Mouse (Mus musculus) liver, adult (tissue): Measurements from ENCODE around the gene Tmem189.

Experiments
- GATA4 ChIP-seq: IDR thresholded peaks from 2 replicates; pipeline ENCODE4 v1.6.1; 2014; ENCODE audit warnings: mild to moderate bottlenecking, low read length; ENCODE audit not compliant: insufficient replicate concordance

Tmem189 gene

DNA sequence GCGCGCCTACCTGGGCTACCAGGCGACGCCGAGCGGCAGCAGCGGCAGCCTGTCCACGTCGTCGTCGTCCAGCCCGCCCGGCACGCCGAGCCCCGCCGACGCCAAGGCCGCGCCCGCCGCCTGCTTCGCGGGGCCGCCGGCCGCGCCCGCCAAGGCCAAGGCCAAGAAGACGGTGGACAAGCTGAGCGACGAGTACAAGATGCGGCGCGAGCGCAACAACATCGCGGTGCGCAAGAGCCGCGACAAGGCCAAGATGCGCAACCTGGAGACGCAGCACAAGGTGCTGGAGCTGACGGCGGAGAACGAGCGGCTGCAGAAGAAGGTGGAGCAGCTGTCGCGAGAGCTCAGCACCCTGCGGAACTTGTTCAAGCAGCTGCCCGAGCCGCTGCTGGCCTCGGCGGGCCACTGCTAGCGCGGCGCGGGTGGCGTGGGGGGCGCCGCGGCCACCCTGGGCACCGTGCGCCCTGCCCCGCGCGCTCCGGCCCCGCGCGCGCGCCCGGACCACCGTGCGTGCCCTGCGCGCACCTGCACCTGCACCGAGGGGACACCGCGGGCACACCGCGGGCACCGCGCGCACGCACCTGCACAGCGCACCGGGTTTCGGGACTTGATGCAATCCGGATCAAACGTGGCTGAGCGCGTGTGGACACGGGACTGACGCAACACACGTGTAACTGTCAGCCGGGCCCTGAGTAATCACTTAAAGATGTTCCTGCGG, at the start of gene Tmem189:
Gene Tmem189, minus strand, starts transcription at position 322 of the 718 bp plus-strand sequence.
- no peak for TF ChIP-seq GATA4

DNA sequence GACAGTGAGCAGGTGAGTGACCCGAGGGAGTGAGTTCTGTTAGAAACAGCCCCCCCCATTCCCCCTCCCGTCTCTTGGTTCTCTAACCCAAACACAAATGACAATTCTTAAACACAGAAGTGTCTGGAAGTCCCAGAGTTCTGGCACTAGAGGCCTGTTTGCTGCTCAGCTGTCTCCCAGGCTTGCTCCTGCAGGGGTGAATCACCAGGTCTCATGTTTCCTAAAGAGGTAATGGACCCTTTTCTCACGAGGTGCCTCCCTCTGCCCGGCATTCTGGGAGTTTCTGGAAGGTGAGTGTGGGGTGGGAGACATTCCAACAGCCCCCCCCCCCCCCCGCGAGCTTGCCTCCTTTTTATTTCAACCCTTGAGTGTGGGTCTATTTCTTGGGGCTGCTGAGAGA, 49.4 kb upstream of the Tmem189 start:
- TF ChIP-seq GATA4: no peak

DNA sequence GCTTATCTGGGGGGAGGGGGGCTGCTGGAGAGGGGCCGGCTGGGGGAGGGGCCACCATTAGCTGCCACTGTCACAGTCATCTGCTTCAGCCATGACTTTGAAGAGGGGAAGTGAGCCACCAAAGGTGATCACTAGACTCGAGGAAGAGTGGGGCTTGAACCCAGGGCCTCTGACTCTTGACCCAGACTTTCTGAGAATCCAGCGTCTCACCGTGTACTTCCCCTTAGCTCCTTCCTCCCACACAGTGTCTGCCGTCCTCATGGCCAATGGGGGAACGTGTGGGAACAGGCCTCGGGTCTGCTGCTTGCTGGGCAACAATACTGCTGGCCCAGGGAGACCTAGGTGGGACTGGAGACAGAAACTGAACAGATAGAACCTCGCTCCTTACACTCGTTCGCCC, 45.2 kb upstream of the Tmem189 start:
- TF ChIP-seq GATA4: no peak

DNA sequence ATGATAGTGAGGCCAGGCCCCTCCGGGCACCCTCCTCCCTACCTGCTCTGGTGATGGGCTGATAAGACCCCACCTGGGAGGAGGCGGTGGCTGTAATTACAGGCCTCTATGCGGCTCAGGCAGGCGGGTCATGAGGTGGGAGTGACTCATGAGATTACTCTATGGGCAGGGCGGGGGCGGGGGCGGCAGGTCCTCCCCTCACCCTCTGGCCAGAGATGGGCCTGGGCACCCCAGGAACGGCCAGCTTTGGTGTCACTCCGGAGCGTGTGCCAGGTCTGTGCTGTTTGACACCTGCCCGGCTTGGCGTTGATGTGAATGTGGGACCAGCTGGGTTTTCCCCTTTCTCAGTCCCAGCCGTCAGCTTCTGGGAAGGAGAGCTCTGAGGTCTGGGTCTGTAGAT, 41.5 kb upstream of the Tmem189 start:
- no peak for TF ChIP-seq GATA4

DNA sequence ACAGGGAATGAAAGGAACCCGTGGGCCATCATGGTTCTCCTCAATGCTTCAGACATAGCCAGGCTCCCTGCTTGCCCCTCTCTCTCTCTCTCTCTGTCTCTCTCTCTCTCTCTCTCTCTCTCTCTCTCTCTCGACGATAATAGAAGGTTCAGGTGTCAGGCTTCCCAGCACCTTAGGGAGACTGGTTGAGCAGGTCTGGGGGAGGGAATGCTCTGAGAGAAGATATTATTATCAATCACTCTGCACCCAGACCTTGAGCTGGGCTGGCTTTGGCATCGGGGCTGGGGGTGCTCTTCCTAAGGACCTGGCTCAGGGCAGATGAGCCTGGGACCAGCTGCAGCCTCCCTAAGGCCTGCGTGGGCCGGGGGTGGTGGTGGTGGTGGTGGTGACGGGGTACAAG, 40.4 kb upstream of the Tmem189 start:
- no peak for TF ChIP-seq GATA4

DNA sequence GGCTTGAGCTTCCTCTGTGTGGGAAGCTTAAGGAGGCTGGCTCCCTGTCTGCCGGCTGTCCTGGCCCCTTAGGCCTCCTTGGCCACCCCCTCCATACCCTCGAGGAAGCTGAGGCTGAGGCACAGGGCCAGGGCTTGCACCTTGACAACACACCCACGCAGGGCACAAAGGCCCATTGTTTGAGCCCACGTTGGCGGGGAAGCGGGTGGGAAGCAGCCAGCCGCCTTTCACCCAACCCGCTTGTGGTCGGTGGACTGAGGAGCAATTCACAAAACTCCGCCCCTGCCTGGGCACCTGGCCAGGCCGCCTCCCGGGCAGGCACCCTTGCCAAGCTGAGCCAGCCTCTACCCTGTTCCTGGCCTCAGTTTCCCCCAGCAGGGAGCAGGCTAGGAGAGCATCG, 37.5 kb upstream of the Tmem189 start:
- no peak for TF ChIP-seq GATA4

DNA sequence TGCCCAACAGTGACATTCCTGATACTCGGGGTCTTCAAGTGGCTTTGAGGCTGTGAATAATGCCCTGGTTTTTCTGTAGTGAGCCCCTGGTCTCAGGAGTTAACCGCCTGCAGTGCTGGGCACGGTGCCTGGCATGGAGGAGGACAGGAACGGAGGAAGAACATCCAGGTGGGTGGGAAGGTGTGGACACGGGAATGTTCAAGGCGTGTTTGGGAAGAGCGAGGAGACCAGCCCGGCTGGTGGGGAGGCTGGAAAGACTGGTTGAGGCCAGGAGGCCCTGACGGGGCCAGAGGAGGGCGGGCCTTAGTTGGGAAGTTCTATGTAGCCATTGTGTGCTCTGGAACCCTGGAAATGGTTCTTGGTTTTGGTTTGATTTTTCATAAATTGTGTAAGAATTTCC, 36.3 kb upstream of the Tmem189 start:
- TF ChIP-seq GATA4: no peak

DNA sequence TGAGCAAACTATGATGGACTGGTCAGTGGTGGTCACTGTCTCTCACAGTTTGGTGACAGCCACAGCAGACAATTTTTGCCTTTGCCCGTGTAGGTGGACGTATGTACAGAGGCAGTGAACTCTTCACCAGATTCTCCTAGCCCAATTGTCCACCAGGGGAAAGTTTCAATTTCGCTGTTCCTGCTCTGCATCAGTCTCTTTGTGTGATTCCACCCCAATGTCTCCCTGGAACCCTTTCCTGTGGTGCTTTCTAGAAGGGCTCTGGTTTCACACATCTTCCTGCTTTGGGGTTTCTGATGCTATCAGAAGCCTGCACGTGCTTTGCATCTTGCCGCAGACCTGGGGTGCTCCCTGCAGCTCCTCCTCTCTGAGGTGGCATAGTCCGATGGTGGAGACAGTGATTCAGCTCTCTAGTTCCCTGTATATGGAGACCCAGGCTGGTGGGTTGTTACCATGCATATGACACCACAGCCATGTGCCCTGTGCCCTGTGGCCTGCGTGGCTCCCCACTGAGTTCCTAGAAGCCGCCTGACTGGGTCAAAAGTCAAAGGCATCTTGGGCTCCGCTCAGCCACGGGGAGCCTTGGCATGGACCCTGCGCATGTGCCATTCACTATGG, 34.1 kb upstream of the Tmem189 start:
- no peak for TF ChIP-seq GATA4

DNA sequence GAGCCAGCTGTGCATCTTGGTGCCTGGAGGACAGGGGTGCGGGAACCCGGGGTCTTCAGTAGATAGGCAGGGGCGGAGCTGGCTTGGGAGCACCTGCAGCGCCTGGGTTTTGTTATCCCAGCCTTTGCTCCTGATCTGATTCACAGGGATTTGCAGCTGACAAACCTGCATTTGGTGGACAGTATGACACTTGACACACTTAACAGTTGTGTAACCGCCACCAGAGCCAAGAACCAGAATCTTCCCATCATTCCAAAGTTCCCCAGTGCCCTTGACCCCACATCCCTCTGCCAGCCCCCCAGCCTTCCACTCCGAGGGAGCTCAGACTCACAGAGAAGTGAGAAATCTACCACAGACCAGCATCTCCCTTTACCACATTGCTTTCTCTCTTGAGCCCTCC, 32.9 kb upstream of the Tmem189 start:
- no peak for TF ChIP-seq GATA4

DNA sequence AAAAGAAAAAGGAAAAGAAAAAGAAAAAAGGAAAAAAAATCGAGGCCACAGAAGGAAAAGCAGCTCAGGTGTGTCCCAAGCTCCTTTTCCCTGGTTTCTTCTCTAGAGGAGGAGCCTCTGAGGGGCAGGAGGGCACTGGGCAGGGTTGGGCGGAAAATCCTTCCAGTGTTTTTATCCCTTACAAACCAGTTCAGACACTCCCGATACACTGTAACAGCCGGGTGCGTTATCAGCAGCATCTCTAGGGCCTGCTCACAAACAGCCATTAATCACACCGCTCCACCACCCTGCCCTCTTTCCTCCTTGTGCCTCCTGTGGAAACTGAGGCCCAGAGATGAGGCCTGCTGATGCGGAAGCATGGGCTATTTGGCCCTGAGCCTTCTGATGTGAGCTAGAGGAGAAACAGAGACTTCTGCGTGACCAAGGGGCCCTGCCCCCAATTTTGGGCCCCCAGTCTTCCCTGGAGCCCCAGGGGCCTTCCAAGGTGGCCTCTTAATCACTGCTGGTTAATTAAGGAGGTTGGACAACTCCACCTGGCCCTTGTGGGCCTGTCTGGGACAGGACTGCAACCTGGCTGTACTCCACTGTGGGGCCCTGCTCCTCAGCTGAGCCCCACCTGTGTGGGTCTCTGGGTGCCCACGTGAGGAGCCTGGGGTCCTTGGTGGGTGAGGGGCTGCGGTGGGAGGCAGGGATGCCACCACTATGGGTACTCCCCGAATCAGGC, 31.7 kb upstream of the Tmem189 start:
- TF ChIP-seq GATA4: no peak

DNA sequence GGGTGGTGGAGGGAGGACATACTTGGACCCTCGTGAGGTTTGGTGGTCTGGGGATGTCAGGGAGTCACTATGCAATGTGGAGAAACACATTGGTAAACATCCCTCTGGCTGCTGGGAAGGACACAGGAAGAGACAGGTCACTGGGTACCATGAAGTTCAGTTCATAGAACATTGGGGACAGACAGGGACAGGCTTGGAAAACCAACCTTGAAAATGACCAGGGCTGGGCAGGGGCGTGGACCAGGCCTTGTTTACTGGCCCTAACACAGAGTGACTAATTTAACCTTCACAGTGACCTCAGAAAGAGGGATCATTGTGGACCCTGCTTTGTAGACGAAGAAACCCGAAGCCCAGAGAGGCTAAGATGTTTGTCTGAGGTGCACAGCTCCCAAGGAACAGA, 29.9 kb upstream of the Tmem189 start:
- TF ChIP-seq GATA4: no peak

DNA sequence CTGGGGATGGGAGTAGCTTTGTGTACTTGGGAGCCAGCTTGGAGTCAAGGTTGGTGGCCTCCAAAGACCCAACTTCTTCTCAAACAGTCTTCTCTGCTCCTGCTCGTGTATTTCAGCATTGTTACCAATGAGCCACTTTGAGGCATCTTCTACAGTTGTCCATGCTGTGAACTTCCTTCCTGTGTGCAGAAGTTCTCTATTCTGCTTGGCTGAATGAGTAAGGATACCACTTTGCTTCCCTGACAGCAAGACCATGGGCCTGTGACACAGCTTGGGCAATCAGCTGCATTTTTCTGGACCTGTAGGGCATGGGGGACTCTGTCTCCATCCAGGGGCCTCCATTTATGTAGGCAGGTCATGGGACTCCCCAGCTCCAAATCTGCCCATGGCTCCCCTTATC, 27.6 kb upstream of the Tmem189 start:
- TF ChIP-seq GATA4: no peak

DNA sequence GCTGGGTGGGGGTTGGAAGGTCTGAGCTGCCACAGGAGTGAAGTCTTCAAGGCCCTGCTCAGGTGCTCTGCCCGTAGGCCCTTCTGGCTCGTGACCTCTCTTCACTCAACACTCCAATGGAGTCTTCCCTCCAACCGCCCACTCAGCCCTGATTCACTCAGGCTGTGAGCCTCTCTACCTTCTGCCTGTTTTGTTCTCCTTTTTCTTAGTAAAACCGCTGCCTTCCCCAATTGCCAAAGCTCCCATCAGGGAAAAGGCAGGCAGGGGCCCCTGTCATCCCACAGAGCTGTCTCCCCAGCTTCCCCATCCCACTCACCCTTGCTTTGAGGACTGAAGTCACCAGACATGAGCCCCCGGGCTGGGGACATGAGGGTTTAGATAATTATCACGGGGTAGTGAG, 25.4 kb upstream of the Tmem189 start:
- no peak for TF ChIP-seq GATA4

DNA sequence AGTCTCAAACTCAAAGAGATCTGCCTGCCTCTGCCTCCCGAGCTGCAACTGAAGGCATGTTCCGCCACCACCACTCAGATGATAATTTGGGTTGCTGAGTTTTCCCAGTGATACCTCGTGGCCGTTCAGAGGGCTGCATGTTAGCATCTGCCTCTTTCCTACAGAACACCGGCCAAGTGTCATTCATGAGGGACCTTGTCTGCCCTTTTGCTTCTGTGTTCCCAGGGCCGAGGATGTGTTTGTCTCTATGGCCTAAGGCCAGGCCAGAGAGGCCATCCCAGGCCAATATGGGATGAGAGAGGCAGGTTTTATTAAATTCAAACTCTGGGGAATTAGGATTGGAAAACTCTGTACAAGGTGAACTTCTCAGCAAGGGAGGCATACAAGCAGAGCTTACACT, 24.7 kb upstream of the Tmem189 start:
- no peak for TF ChIP-seq GATA4

DNA sequence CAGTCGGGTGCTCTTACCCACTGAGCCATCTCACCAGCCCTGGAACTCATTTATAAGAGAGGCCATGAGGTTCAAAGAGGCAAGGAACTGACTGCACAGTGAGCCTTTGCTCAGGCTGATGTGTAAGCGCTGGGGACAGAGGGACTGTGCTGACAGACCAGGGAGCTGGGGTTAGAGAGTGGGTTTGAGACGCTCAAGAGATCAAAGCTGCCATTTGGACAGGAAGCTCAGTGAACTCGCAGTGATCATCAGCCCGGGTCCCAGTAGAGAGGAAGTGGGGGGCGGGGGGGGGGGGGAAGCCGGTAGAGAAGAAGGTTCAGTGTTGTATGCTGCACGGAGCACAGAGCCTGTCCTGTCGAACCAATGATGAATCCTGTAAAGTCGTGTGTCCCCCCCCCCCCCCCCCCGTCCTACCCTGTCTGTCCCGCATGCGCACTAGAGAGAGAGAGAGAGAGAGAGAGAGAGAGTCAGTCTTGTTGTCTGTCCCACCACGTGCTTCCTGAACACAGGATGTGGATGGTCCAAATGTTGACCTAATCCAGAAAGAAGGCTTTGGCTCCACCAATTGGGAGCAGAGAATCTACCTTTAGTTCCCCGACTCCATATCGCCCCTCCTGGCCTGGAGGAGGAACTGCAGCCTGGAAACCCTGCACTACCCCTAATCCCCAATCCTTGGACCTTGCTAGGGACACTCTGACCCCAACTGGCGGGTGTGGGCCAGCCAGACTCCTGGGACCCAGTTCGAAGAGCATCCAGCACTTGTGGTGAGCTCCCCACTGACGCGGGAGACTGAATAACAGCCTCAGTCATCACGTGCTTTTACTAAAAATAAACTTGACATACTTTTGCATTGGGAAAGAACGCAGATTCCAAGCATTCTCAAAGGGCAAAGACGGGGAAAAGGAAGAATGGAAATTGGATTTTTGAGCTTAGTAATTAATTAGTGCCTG, 23.5 kb upstream of the Tmem189 start:
- no peak for TF ChIP-seq GATA4
